Mouse (Mus musculus) hindbrain, postnatal 0 days (tissue): ENCODE data around the gene Mrpl27. TPM values are rescaled to one million over a fixed set of nuclear protein-coding genes. Genes with fewer than 3 reads are reported as not detected.

Experiments
- ATAC-seq: fragments of 200-750 bp; cut with Nextera tagmentation; 2 replicates; pipeline ENCODE4 v1.8.0; 2017; ENCODE audit warnings: mild to moderate bottlenecking, moderate TSS enrichment, moderate library complexity
- DNase-seq: peaks from one replicate; pipeline ENCODE4 v3.0.0-alpha.2; 2015; ENCODE audit warnings: low spot score
- H3K27ac ChIP-seq: fragments of 300-500 bp; sonication (generic); 2 replicates; pipeline ENCODE4 v1.5.1; 2014; ENCODE audit warnings: mild to moderate bottlenecking
- H3K27me3 ChIP-seq: fragments of 300-500 bp; sonication (generic); 2 replicates; pipeline ENCODE4 v1.6.1; 2014; ENCODE audit warnings: low read length, mixed read lengths; ENCODE audit not compliant: insufficient read depth
- H3K36me3 ChIP-seq: fragments of 300-500 bp; sonication (generic); 2 replicates; pipeline ENCODE4 v1.6.1; 2014; ENCODE audit warnings: low read length, mixed read lengths; ENCODE audit not compliant: insufficient read depth
- H3K4me1 ChIP-seq: fragments of 300-500 bp; sonication (generic); 2 replicates; pipeline ENCODE4 v1.6.1; 2014; ENCODE audit warnings: antibody characterized with exemption, low read length, mixed read lengths; ENCODE audit not compliant: insufficient read depth
- H3K4me2 ChIP-seq: fragments of 300-500 bp; sonication (generic); 2 replicates; pipeline ENCODE4 v1.6.1; 2014; ENCODE audit warnings: low read depth, mild to moderate bottlenecking, low read length, moderate library complexity, mixed read lengths
- H3K4me3 ChIP-seq: fragments of 300-500 bp; sonication (generic); 2 replicates; pipeline ENCODE4 v1.5.1; 2014; ENCODE audit warnings: low read length
- H3K9ac ChIP-seq: fragments of 300-500 bp; sonication (generic); replicated peaks from 2 replicates; pipeline ENCODE4 v1.6.1; 2014; ENCODE audit warnings: mild to moderate bottlenecking, low read length, moderate library complexity, mixed read lengths
- H3K9me3 ChIP-seq: fragments of 300-500 bp; sonication (generic); 2 replicates; pipeline ENCODE4 v1.6.1; 2016; ENCODE audit warnings: low read length, mixed read lengths
- CTCF ChIP-seq: IDR thresholded peaks from 2 replicates; pipeline ENCODE4 v1.5.1; 2016; ENCODE audit warnings: antibody characterized with exemption, control low read depth, low read depth
- WGBS: fragments of 180-500 bp; shearing (Covaris S2); extraction: QIAGEN DNeasy Blood & Tissue Kit; methylation state at CpG from one replicate; pipeline ENCODE4 v1.1.7; 2014; 5-methylcytosine and 5-hydroxymethylcytosine counted together
- polyA plus RNA-seq: library from polyadenylated mRNA; unstranded; fragments of >200 nt; fragmentation: Nextera tagmentation; extraction: Ambion mirVana; gene quantifications from 2 replicates; pipeline ENCODE4 v1.2.1, GENCODE M21; 2015
- total RNA-seq: library from RNA; depleted of rRNA; stranded (reverse); fragments of >200 nt; gene quantifications from 2 replicates; pipeline ENCODE4 v1.2.3, GENCODE M21; 2014; rRNA removed

The Mrpl27 gene
- total RNA-seq (36.3 and 61.2 TPM in 2 replicates), polyA plus RNA-seq (178 and 182 TPM in 2 replicates)

GRCm38 (mm10) chr11:94653663-94654436 lies at the start of gene Mrpl27, which contains the start of gene Eme1:
Gene Mrpl27, plus strand, starts transcription at chr11:94653767.
Gene Eme1, minus strand, starts transcription at chr11:94653964.
- Histone ChIP-seq H3K4me1 (peaks cover 5% of the 10 kb centered on the region), H3K9ac (peak within 1 kb of the TSS; percentile 56), H3K4me3 (peak within 1 kb of the TSS; percentile 53), H3K36me3 (no peaks in the 10 kb centered on the region), H3K27ac (peak within 1 kb of the TSS; percentile 86), H3K4me2 (peak within 1 kb of the TSS; percentile 79), H3K27me3 (no peaks in the 10 kb centered on the region), H3K9me3 (no peaks in the 10 kb centered on the region)
- TF ChIP-seq CTCF = no peak
- DNase-seq = peak; percentile 89
- WGBS = 1% methylated on average over 32 of the region's 32 CpGs
- peak; percentile 95 for ATAC-seq

- no peaks in the 10 kb centered on the region for H3K9me3 ChIP-seq
- no peaks in the 10 kb centered on the region for H3K36me3 ChIP-seq
- no peaks in the 10 kb centered on the region for H3K4me1 ChIP-seq
- no peak for TF ChIP-seq CTCF
- H3K27ac ChIP-seq = no peak overlapping the region
- WGBS = 52% methylated on average over 4 of the region's 4 CpGs
- H3K4me3 ChIP-seq = no peak overlapping the region
- ATAC-seq (no peak), DNase-seq (peak; percentile 33)
- no peak overlapping the region for H3K4me2 ChIP-seq
- no peak overlapping the region for H3K9ac ChIP-seq
- no peaks in the 10 kb centered on the region for H3K27me3 ChIP-seq
Measured at GRCm38 (mm10) chr11:94610744-94611740, 42.5 kb upstream of the Mrpl27 start.

GRCm38 (mm10) chr11:94614603-94615002 lies 39.0 kb upstream of the Mrpl27 start:
- H3K27me3 ChIP-seq = no peaks in the 10 kb centered on the region
- H3K4me1 ChIP-seq = no peaks in the 10 kb centered on the region
- H3K4me2 ChIP-seq = no peak overlapping the region
- no peak for TF ChIP-seq CTCF
- 0 out of 2 replicates have a peak, but pooled peaks cover 3% of the 10 kb centered on the region for H3K9me3 ChIP-seq
- no peak overlapping the region for H3K9ac ChIP-seq
- H3K27ac ChIP-seq = no peak overlapping the region
- no peak overlapping the region for H3K4me3 ChIP-seq
- ATAC-seq (no peak), DNase-seq (no peak)
- no peaks in the 10 kb centered on the region for H3K36me3 ChIP-seq
- WGBS = 65% methylated on average over 4 of the region's 4 CpGs

GRCm38 (mm10) chr11:94615494-94615893 lies 38.1 kb upstream of the Mrpl27 start:
- Histone ChIP-seq H3K27me3 (no peaks in the 10 kb centered on the region), H3K36me3 (no peaks in the 10 kb centered on the region), H3K4me2 (no peak overlapping the region), H3K9me3 (0 out of 2 replicates have a peak, but pooled peaks cover 3% of the 10 kb centered on the region), H3K27ac (no peak overlapping the region), H3K9ac (no peak overlapping the region), H3K4me1 (no peaks in the 10 kb centered on the region), H3K4me3 (no peak overlapping the region)
- 39% methylated on average over 4 of the region's 4 CpGs for WGBS
- ATAC-seq = no peak
- no peak for TF ChIP-seq CTCF
- DNase-seq = peak; percentile 22

GRCm38 (mm10) chr11:94617646-94618045 lies 35.9 kb upstream of the Mrpl27 start:
- no peak for ATAC-seq
- no peak for DNase-seq
- no peak for TF ChIP-seq CTCF
- H3K9me3 ChIP-seq = 0 out of 2 replicates have a peak, but pooled peaks cover 3% of the 10 kb centered on the region
- no peaks in the 10 kb centered on the region for H3K27me3 ChIP-seq
- WGBS = 87% methylated on average over 2 of the region's 2 CpGs
- H3K4me2 ChIP-seq = no peak overlapping the region
- no peak overlapping the region for H3K9ac ChIP-seq
- H3K36me3 ChIP-seq = no peaks in the 10 kb centered on the region
- H3K4me3 ChIP-seq = no peak overlapping the region
- no peak overlapping the region for H3K27ac ChIP-seq
- H3K4me1 ChIP-seq = no peaks in the 10 kb centered on the region

GRCm38 (mm10) chr11:94620766-94621457 lies 32.7 kb upstream of the Mrpl27 start:
- Histone ChIP-seq H3K4me2 (no peak overlapping the region), H3K9ac (no peak overlapping the region), H3K36me3 (no peaks in the 10 kb centered on the region), H3K27me3 (no peaks in the 10 kb centered on the region), H3K27ac (no peak overlapping the region), H3K4me3 (no peak overlapping the region), H3K4me1 (no peaks in the 10 kb centered on the region), H3K9me3 (0 out of 2 replicates have a peak, but pooled peaks cover 3% of the 10 kb centered on the region)
- no peak for TF ChIP-seq CTCF
- no peak for ATAC-seq
- DNase-seq = peak; percentile 23
- WGBS = 36% methylated on average over 6 of the region's 6 CpGs
